Mouse (Mus musculus) olfactory bulb, adult 2 months (tissue): ENCODE data around the gene Col4a2. TPM values are rescaled to one million over a fixed set of nuclear protein-coding genes. Genes with fewer than 3 reads are reported as not detected.
"Not testable (repeated sequence)": the region's sequence is repeated elsewhere in the genome, so short reads cannot be mapped to it uniquely, and the experiment has no call there.

Source experiments
- H3K27ac ChIP-seq: fragments of 200-500 bp; 2 replicates; pipeline ENCODE4 v1.5.1; 2012; ENCODE audit warnings: low read depth, low read length; ENCODE audit not compliant: insufficient read depth
- H3K4me1 ChIP-seq: fragments of 200-500 bp; 2 replicates; pipeline ENCODE4 v1.6.1; 2012; ENCODE audit warnings: low read length; ENCODE audit not compliant: control insufficient read depth, insufficient read depth
- H3K4me3 ChIP-seq: fragments of 200-500 bp; 2 replicates; pipeline ENCODE4 v1.5.1; 2012; ENCODE audit warnings: mild to moderate bottlenecking, low read depth, low read length, moderate library complexity; ENCODE audit not compliant: insufficient read depth
- CTCF ChIP-seq: fragments of 200-500 bp; IDR thresholded peaks from 2 replicates; pipeline ENCODE4 v1.5.1; 2012; ENCODE audit warnings: low read depth, mild to moderate bottlenecking, low read length, moderate library complexity; ENCODE audit not compliant: insufficient read depth
- POLR2A ChIP-seq: fragments of 200-500 bp; IDR thresholded peaks from 2 replicates; pipeline ENCODE4 v1.6.1; 2012; ENCODE audit warnings: mild to moderate bottlenecking, low read depth, low read length, moderate library complexity; ENCODE audit not compliant: insufficient read depth
- WGBS: fragments of 180-500 bp; shearing (Covaris S2); methylation state at CpG from one replicate; pipeline ENCODE4 v1.1.7; 2018; 5-methylcytosine and 5-hydroxymethylcytosine counted together
- polyA plus RNA-seq: library from polyadenylated mRNA; stranded (reverse); fragments of >200 nt; gene quantifications from 2 replicates; pipeline ENCODE4 v1.2.4, GENCODE M21; 2012; ENCODE audit warnings: low replicate concordance; ENCODE audit not compliant: missing spikeins, insufficient read depth, insufficient read length

Col4a2 gene
- polyA plus RNA-seq, 1 experiment, result not detected

DNA sequence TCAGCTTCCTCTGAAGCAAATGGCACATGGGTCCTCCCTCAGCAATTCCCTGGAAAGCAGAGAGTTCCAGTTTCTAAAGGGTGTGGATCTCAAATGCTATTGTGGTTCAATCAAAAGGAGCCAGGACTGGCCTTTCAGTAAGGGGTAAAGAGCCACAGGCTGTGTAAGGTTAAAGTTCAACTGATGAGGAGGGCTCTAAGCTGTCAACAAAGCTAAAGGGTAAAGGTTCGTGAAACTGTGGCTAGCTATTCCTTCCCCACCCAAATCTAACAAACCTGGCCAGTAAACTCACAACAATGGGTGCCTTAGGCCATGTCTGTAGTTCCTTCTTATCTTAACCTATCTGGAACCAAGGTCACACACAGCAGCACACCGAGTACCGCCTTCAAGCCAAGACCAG lies 169.3 kb downstream of the Col4a2 start:
- Histone ChIP-seq H3K4me3 (no peak overlapping the region), H3K27ac (no peak overlapping the region), H3K4me1 (peaks cover 14% of the 10 kb centered on the region)
- TF ChIP-seq CTCF (no peak), POLR2A (no peak)
- whole genome bisulfite sequencing, result 92% methylated on average over 3 of the region's 3 CpGs

DNA sequence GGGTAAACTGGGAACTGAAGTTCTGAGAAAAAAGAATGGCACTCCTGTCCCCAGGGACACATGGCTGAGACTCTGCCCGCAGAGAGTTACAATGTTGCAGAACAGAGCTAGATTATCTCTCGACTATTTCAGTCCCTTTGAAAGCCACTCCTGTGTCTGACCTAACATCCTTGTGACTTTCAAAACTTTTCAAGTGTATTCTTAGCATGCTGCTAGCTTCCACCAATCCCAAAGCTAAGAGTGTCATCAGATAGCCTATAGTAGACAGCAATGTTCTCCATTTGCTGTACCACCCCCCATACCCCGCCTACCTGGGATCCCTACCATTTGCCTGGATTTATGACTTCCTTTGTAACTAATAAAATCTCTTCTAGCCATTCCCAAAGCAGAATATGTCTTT lies 169.9 kb downstream of the Col4a2 start:
- Histone ChIP-seq H3K27ac (no peak overlapping the region), H3K4me3 (no peak overlapping the region), H3K4me1 (peaks cover 15% of the 10 kb centered on the region)
- TF ChIP-seq CTCF (no peak), POLR2A (no peak)
- 76% methylated on average over 3 of the region's 3 CpGs for WGBS

DNA sequence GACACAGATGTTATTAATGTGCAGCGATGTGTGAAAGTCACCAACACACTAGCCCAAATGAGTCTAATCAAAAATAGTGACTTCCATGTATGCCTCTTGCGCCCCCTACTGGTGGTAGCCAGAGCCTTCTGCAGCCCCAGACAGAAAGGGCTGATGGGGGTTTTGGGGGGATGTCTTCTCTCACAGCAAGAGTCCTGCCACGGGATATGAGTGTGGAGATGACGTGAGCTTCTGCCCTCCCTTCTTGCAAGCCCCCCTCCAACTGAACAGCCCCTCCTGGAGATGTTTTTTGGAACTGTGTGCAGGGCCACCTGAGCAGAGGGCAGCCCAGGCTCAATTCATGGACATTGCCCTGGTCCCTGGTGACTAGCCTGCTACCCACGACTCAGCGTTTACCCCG lies 173.5 kb downstream of the Col4a2 start:
- H3K4me3 ChIP-seq, result no peak overlapping the region
- 0 out of 2 replicates have a peak, but pooled peaks cover 3% of the 10 kb centered on the region for H3K4me1 ChIP-seq
- H3K27ac ChIP-seq, result no peak overlapping the region
- TF ChIP-seq CTCF, result peak; percentile 63
- no peak for TF ChIP-seq POLR2A
- WGBS, result 20% methylated on average over 7 of the region's 7 CpGs

DNA sequence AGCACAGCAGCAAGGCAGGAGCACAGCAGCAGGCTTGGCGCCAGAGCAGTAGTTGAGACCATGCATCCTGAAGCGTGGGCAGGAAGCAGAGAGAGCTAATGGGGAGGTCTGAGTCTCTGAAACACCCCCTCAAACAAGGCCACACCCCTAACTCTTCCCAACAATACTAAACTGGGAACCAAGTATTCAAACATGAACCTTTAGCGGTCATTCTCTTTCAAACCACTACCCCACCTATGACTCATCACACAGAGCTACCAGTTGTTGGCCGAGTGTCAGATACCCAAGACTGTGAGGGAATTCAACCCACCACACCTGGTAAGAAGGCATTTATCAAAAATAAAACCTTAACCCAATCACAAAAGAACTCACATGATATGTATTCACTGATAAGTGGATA lies 174.6 kb downstream of the Col4a2 start:
- no peak for TF ChIP-seq POLR2A
- no peak for TF ChIP-seq CTCF
- Histone ChIP-seq H3K27ac (no peak overlapping the region), H3K4me3 (no peak overlapping the region), H3K4me1 (0 out of 2 replicates have a peak, but pooled peaks cover 3% of the 10 kb centered on the region)
- 62% methylated on average over 4 of the region's 4 CpGs for WGBS

DNA sequence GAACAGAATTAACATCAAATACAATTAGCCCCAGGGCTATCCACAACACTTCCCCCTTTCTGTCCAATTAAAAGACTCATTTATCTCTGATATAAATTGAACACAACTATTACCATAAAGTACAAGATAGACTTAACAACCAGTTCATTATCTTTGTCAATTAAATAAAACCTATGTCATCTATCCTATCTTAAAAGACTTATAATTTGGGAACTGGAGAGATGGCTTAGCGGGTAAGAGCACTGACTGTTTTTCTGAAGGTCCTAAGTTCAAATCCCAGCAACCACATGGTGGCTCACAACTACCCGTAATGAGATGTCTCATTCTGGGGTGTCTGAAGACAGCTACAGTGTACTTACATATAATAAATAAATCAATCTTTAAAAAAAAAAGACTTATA lies 179.7 kb downstream of the Col4a2 start:
- H3K27ac ChIP-seq, H3K4me3 ChIP-seq, H3K4me1 ChIP-seq: not testable (repeated sequence)
- WGBS, result 83% methylated on average over 2 of the region's 2 CpGs

DNA sequence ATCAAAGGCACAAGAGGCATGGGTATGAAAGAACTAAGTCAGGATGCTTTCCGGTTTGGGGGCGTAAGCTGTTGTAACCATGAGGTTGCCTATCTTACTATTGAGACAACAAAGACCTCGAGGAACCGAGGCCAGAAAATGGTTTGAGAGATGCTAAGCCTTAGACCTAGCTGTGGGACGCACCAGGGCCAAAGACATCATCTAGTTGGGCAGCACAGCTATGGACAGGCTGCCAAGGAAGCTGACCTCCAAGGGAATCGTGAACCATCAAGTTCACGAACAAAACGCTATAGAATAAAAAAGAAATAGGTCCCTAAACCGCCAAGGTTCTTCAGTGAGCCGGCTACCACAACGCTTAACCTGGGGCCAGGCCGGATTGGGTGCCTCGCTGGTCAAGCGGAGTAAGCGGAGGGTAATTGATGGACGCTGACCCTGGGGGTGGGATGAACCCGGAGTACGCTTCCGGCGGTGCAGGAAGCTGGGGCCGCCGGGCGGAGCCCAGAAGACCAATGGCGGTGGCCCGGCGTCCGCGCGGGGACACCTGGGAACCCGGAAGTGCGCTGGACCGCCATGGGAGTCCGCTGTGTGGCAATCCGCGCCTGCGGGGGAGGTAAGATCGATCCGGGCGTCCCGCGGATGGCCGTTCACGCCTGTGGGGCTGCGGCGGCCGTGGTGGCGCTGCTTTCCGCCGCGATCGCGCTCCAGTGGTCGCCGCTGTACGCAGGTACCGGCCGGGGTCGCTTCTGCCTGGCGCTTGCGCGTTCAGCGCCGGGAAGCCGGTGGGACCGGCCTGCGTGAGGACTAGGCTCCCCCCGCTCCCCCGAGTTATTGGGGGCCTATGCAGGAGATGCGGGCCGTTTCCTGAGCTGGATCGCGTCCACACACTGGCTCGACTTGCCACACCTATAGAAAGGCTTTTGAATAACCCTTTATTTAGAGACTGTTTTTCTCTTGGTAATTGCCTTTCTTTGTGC lies 184.7 kb downstream of the Col4a2 start, which contains the start of gene Naxd:
Gene Naxd (plus strand): TSS at position 490 of the 974 bp plus-strand sequence.
- H3K4me1 ChIP-seq, result peaks cover 9% of the 10 kb centered on the region
- TF ChIP-seq POLR2A, result no peak
- TF ChIP-seq CTCF, result no peak
- H3K27ac ChIP-seq, result peak within 1 kb of the TSS; percentile 63
- WGBS, result 3% methylated on average over 73 of the region's 73 CpGs
- peak within 1 kb of the TSS; percentile 91 for H3K4me3 ChIP-seq

DNA sequence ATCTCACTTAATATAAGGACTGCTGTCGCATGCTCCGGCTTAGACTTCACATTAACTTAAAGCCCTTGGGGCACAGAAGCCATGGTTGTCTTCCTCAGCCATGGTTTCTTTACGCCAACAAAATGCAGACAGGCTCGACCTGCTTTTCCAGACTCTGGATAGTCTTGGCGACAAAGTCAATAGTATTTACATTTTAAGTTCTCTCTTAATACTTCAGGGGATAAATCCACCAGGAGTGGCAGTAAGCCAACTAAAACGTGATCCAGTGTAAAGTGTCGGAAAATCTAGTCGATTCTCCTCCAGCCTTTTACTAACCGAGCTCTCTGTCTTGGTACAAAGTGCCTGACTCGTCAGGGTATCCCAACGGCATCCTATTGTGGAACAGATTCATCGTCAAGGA lies 185.7 kb downstream of the Col4a2 start:
- no peak overlapping the region for H3K27ac ChIP-seq
- TF ChIP-seq CTCF (no peak), POLR2A (no peak)
- peaks cover 9% of the 10 kb centered on the region for H3K4me1 ChIP-seq
- 79% methylated on average over 12 of the region's 12 CpGs for WGBS
- no peak overlapping the region for H3K4me3 ChIP-seq

Other genes starting within 250 kb of the Col4a2 start
- gene Col4a1, start within 50 bp of the Col4a2 start, polyA plus RNA-seq, result not detected in 2 replicates
- not detected in 2 replicates for gene Rab20, start 165.9 kb downstream of the Col4a2 start, polyA plus RNA-seq
- not detected in 2 replicates for gene Naxd, start 184.7 kb downstream of the Col4a2 start, polyA plus RNA-seq
- gene Cars2, start 238.0 kb downstream of the Col4a2 start, polyA plus RNA-seq, result not detected in 2 replicates
- gene Ing1, start 242.8 kb downstream of the Col4a2 start, polyA plus RNA-seq, result not detected in 2 replicates